Mouse (Mus musculus): Measurements from ENCODE around the gene Ccdc59.

The Ccdc59 gene

GRCm38 (mm10) chr10:105840928-105841888, at the start of gene Ccdc59, which contains the start of gene Mettl25:
Ccdc59 (plus strand) TSS chr10:105841067.
Mettl25 (minus strand) TSS chr10:105841380.
- peak; percentile 98 for DNase-seq (ENCODE audit: low read depth, low spot score)

- no peak for DNase-seq (ENCODE audit: low read depth, low spot score)
Observed at GRCm38 (mm10) chr10:105793776-105794552, 46.9 kb upstream of the Ccdc59 start.

- no peak for DNase-seq (ENCODE audit: low read depth, low spot score)
Observed at GRCm38 (mm10) chr10:105797250-105797924, 43.5 kb upstream of the Ccdc59 start.

- no peak for DNase-seq (ENCODE audit: low read depth, low spot score)
Observed at GRCm38 (mm10) chr10:105801147-105801546, 39.7 kb upstream of the Ccdc59 start.

GRCm38 (mm10) chr10:105802132-105802531, 38.7 kb upstream of the Ccdc59 start:
- no peak for DNase-seq (ENCODE audit: low read depth, low spot score)

GRCm38 (mm10) chr10:105803461-105803860, 37.4 kb upstream of the Ccdc59 start:
- no peak for DNase-seq (ENCODE audit: low read depth, low spot score)

GRCm38 (mm10) chr10:105806259-105807010, 34.4 kb upstream of the Ccdc59 start:
- DNase-seq (ENCODE audit: low read depth, low spot score) = no peak

GRCm38 (mm10) chr10:105834627-105835228, 6.1 kb upstream of the Ccdc59 start:
- peak; percentile 39 for DNase-seq (ENCODE audit: low read depth, low spot score)

GRCm38 (mm10) chr10:105842574-105842973, 1.7 kb downstream of the Ccdc59 start:
- no peak for DNase-seq (ENCODE audit: low read depth, low spot score)

GRCm38 (mm10) chr10:105850286-105850685, 9.4 kb downstream of the Ccdc59 start:
- DNase-seq (ENCODE audit: low read depth, low spot score) = no peak

GRCm38 (mm10) chr10:105851136-105851535, 10.3 kb downstream of the Ccdc59 start:
- no peak for DNase-seq (ENCODE audit: low read depth, low spot score)

GRCm38 (mm10) chr10:105867312-105867711, 26.4 kb downstream of the Ccdc59 start:
- no peak for DNase-seq (ENCODE audit: low read depth, low spot score)

Data from CD4-positive helper T cell, adult 2 months (primary cell).